Mouse (Mus musculus) lung, adult 2 months (tissue): ENCODE measurements around the gene Dedd. TPM values are rescaled to one million over a fixed set of nuclear protein-coding genes. Genes with fewer than 3 reads are reported as not detected.
A peak's percentile ranks its signal among the peaks of the same experiment; 100 is the strongest.

Experiments used
- DNase-seq: peaks from one replicate; pipeline ENCODE4 v3.0.0; 2022
- H3K4me1 ChIP-seq: fragments of 200-500 bp; 2 replicates; pipeline ENCODE4 v1.6.1; 2011; ENCODE audit warnings: low read length; ENCODE audit not compliant: control insufficient read depth, insufficient read depth
- H3K4me3 ChIP-seq: fragments of 200-500 bp; replicated peaks from 2 replicates; pipeline ENCODE3; 2011; ENCODE audit warnings: low read depth, mild to moderate bottlenecking, control low read depth, low read length; ENCODE audit errors: extremely low read depth
- CTCF ChIP-seq: fragments of 200-500 bp; IDR thresholded peaks from 2 replicates; pipeline ENCODE4 v1.5.1; 2011; ENCODE audit warnings: mild to moderate bottlenecking, low read length, control low read depth; ENCODE audit not compliant: insufficient read depth
- POLR2A ChIP-seq: fragments of 200-500 bp; IDR thresholded peaks from 2 replicates; pipeline ENCODE4 v1.6.1; 2011; ENCODE audit warnings: low read depth, mild to moderate bottlenecking, control low read depth, low read length, borderline replicate concordance; ENCODE audit errors: extremely low read depth
- WGBS: fragments of 180-500 bp; shearing (Covaris S2); methylation state at CpG from one replicate; pipeline ENCODE4 v1.1.7; 2018; 5-methylcytosine and 5-hydroxymethylcytosine counted together
- polyA plus RNA-seq: library from polyadenylated mRNA; depleted of rRNA; stranded (reverse); fragments of >200 nt; gene quantifications from 2 replicates; pipeline ENCODE4 v1.2.3, GENCODE M21; 2012

The Dedd gene
- polyA plus RNA-seq, 1 experiment: 47.0 TPM

DNA sequence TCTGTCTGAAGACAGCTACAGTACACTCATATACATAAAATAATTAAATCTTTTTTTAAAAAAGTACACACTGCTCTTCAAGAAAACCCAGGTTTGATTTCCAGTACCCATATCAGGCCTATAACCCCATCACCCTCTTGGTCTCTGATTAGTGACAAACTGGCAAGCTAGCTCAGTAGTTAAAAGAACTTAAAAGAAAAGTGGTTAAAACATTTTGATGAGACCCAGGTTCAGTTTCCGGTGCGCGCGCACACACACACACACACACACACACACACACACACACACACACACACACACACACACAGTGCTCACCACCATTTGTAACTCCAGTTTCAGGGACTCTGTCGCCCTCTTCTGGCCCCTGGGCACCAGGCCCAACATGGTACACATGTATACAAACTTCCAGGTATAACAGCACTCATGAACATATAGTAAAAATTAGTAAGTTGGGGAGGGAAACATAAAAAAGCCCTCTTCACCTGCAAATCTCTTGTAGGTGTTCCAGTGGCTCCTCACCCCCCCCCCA is 26.9 kb downstream of the Dedd start:
- H3K4me3 ChIP-seq: no peak overlapping the region
- WGBS: 66% methylated on average over 5 of the region's 5 CpGs
- no peak for TF ChIP-seq POLR2A
- TF ChIP-seq CTCF: peak; percentile 74
- no peak for DNase-seq
- no peaks in the 10 kb centered on the region for H3K4me1 ChIP-seq

DNA sequence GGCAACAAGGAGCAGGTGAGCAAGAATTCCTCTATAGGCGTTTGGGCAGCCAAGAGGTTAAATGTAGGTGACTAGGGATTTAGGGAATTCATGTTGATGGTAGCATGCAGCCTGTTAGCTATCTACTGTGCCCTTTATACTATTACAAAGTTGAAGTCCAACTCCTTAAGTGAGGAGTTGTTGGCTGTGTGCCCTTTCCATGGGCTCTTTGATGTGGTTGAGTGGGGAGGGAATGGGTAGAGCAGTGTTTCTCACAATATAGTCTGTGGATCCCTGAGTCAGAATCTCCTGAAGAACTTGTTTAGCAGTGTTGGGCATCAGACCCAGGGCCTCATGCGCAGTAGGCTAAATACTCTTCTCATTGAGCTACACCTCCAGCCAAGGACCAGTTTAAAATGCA is 27.9 kb downstream of the Dedd start:
- H3K4me1 ChIP-seq: no peaks in the 10 kb centered on the region
- TF ChIP-seq POLR2A: no peak
- TF ChIP-seq CTCF: no peak
- DNase-seq: no peak
- 78% methylated on average over 2 of the region's 2 CpGs for WGBS
- H3K4me3 ChIP-seq: no peak overlapping the region

DNA sequence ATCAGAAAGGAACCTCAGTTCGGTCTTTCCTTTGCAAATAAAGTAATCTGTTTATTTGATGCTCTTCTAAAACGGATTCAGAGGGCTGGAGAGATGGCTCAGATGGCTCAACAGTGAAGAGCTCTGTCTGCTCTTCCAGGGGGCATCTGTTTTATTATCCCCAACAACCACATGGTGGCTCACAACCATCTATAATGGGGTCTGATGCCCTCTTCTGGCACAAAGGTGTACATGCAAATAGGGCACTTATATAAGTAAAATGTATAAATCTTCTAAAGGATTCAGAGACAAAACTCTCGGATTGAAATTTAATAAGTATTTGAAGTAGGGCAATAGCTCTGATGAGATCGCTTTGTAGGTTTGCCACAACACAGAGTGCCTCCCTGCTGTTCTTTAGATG is 29.5 kb downstream of the Dedd start:
- Histone ChIP-seq H3K4me1 (no peaks in the 10 kb centered on the region), H3K4me3 (no peak overlapping the region)
- no peak for DNase-seq
- WGBS: 63% methylated on average over 4 of the region's 4 CpGs
- TF ChIP-seq POLR2A (no peak), CTCF (no peak)

DNA sequence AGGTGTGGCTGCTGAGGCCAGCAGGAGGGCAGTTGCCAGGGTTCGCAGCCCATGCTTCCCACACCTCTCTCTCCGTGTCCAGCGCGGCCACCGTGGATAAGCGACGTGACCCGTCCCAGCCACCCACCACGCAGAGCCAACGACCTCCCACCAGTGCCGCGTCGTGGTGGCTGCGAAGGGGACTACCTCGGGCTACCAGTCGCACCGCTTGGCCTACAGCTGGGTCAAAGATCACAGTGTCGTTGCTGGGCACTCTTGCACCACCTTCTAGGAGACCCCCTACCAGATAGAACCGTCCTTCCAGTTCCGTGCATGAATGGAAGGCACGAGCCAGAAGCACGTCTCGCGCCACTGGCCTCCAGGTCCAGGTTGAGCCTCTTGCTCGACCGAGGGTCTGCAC is 31.3 kb downstream of the Dedd start:
- DNase-seq: no peak
- WGBS: 22% methylated on average over 26 of the region's 26 CpGs
- Histone ChIP-seq H3K4me3 (peak overlapping the region; percentile 57), H3K4me1 (no peaks in the 10 kb centered on the region)
- TF ChIP-seq POLR2A: no peak
- no peak for TF ChIP-seq CTCF

DNA sequence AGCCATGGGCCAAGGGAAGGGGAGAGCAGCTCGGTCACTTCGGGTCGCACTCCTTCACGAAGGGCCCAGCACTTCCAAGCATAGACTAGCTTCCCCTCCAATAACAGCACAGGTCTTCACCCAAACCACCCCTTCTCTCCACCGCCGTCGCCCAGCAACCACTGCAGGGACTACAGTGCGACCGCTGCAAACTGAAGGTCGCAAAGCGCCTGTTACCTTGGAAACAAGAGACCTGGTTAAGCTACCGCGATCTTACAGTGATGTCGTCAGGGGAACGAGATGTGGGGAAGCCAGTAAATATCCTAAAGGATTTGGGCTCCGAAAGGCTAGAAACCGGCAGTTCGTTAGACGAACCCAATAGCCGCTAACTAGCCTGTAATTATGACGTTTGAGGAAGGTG is 31.7 kb downstream of the Dedd start, which contains the start of gene Klhdc9:
Gene Klhdc9 (minus strand): TSS at position 143 of the 400 bp plus-strand sequence.
- H3K4me3 ChIP-seq: peak within 1 kb of the TSS; percentile 57
- TF ChIP-seq CTCF (no peak), POLR2A (no peak)
- DNase-seq: peak; percentile 59
- no peaks in the 10 kb centered on the region for H3K4me1 ChIP-seq
- WGBS: 13% methylated on average over 21 of the region's 21 CpGs

DNA sequence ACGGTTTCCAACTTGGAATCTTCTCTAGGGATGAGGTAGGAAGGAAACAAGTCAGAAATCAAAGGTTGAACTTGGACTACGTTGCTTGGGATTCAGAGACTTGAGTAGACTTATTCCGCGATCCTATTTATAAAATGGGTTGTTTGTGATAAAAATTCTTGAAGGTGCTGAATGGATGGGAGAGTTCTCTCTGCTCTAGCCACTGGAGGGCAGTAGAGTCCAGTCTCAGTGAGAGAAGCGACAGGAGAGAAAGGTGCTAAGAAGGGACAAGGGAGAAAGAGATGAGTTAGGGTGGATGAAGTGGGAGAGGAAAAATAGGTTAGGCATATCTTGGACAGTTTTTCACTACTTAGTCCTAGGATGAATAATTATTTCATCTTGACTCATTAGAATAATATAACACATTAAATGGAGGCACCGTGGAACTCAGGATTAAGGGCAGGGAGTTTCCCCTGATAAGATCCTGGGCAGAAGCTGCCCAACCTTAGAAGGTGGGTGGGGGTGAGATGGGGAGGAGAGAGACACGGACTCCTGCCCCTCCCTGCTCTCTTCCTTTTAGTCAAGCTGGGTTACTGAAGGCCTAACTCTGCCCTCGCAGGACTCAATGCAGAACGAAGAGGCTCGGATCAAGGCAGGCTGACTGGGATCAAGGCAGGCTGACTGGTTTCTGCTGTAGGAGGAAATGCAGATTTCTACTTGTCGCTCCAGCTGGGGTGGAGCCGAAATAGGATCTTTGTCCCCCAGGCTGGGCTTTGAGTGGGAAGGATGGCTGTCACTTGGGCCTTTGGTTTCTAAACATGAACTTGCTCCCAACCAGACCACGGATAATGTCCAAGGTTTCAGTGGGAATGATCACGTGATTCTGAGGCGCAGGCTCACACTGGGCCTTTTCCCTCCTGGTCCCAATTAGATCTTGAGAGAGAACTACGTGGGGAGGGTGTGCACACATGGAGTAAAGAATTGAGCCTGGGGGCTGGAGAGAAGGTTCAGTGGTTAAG is 32.5 kb downstream of the Dedd start:
- no peak for TF ChIP-seq POLR2A
- peak; percentile 71 for TF ChIP-seq CTCF
- H3K4me3 ChIP-seq: peak overlapping the region; percentile 52
- WGBS: 42% methylated on average over 16 of the region's 16 CpGs
- no peaks in the 10 kb centered on the region for H3K4me1 ChIP-seq
- DNase-seq: no peak

DNA sequence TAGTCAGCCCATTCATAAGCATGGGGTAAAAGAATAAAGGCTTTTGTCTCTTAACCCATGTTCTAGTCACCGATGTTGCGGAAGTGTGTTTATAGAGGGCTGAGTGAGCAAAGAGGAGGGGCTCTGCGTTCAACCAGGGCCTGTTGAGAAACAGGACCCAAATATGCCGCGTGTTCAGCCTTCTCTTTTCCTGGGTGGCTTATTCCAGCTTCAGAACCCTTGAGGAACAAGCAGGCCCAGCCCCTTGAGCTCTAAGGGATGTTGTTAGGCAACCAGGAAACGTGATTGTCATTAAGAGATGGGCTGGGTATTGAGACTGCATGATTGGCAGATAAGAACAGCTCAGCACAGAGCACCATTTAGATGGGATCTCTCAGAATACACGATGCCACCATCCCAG is 37.0 kb downstream of the Dedd start:
- TF ChIP-seq POLR2A: no peak
- DNase-seq: no peak
- 42% methylated on average over 7 of the region's 7 CpGs for WGBS
- Histone ChIP-seq H3K4me3 (no peak overlapping the region), H3K4me1 (no peaks in the 10 kb centered on the region)

DNA sequence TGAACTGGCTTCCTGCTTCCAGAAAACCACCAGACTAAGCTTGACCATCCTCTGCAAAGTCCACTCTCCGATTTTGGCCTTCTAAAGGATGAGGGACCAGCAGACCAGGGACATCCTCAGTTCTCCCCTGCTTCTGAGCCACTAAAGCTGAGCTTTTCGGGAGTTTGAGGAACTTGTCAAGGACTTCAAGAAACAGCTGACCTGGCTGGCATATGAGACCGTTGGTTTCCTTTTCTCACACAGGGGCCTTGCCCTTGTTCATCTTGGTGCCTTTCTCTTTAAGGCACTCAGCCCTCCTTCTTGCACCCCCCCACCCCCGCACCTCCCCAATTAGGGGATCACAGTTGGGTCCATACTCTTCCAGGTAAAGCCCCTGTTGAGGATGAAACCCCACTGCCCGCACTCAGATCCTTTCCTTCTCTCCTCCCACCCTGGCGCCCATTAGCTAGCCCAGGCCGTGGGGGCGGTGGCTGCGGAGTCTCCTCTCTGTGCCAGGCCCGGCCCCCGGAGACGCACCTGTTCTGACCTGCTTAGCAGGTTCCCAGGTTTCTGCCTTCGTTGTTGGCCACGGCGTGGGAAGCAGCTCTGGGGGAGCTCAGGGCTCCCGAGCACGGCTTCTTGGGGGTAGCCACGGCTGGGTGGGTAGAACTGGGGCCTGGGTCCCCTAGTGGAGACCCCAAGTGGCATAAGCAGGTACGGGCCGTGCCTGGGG is 41.1 kb downstream of the Dedd start, which contains the start of gene Nectin4:
Gene Nectin4 (plus strand): TSS at position 255 of the 712 bp plus-strand sequence.
- peaks cover 3% of the 10 kb centered on the region; the same call in 1 of the 2 replicates for H3K4me1 ChIP-seq
- peak; percentile 64; the same call in 1 of the 2 replicates for TF ChIP-seq POLR2A
- TF ChIP-seq CTCF: no peak
- H3K4me3 ChIP-seq: peak within 1 kb of the TSS; percentile 46
- peak; percentile 71 for DNase-seq
- WGBS: 30% methylated on average over 20 of the region's 20 CpGs

DNA sequence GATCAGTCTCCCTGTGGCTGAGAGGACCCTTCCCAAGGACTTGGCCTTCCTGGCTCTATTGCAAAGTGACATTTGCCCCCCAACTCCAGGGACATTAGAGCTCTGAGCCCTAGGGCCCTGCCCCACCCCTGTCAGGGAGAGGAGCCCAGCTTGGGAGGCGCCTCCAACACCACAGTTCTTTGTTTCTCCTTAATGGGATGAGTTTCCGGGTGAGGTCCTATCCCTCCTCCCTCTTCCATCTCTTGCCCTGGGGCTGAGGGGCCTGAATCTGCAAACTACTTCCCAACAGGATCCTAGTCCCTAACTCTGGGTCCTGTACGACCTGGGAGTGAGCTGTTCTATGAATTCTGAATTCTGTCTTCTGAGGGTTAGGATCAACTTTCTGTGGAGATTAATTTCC is 43.9 kb downstream of the Dedd start:
- no peak overlapping the region for H3K4me3 ChIP-seq
- H3K4me1 ChIP-seq: peaks cover 7% of the 10 kb centered on the region
- whole genome bisulfite sequencing: 61% methylated on average over 3 of the region's 3 CpGs
- TF ChIP-seq POLR2A (no peak), CTCF (no peak)
- DNase-seq: no peak

DNA sequence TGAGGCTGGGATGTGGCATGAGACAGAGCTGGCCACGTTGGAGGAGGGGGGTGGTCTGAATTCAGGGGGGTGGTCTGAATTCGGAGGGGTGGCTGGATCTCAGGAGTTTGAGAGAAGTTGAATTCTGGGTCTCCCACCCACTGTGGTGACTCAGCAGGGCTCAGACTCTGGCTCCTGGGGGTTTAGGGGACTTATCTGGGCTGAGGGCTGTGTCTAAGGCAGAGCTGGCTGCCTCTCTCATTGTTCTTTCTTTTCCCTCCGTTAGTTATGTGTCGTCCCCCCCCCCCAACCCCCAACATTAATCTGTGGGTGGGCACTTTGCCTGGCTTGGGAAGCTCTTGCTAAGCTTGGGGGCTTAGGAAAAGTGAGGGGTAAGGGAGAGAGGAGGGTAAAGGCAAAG is 45.0 kb downstream of the Dedd start:
- WGBS: 11% methylated on average over 3 of the region's 4 CpGs

More for the DNA sequence above, 45.0 kb downstream of the Dedd start:
- DNase-seq: no peak
- Histone ChIP-seq H3K4me3 (no peak overlapping the region), H3K4me1 (peaks cover 7% of the 10 kb centered on the region)
- TF ChIP-seq POLR2A: no peak
- no peak for TF ChIP-seq CTCF
